Mouse (Mus musculus) hindbrain, postnatal 0 days (tissue): ENCODE measurements around the gene Ddah1. TPM values are rescaled to one million over a fixed set of nuclear protein-coding genes. Genes with fewer than 3 reads are reported as not detected.

Experiments
- ATAC-seq: fragments of 200-750 bp; cut with Nextera tagmentation; 2 replicates; pipeline ENCODE4 v1.8.0; 2017; ENCODE audit warnings: mild to moderate bottlenecking, moderate TSS enrichment, moderate library complexity
- DNase-seq: peaks from one replicate; pipeline ENCODE4 v3.0.0-alpha.2; 2015; ENCODE audit warnings: low spot score
- H3K27ac ChIP-seq: fragments of 300-500 bp; sonication (generic); 2 replicates; pipeline ENCODE4 v1.5.1; 2014; ENCODE audit warnings: mild to moderate bottlenecking
- H3K27me3 ChIP-seq: fragments of 300-500 bp; sonication (generic); 2 replicates; pipeline ENCODE4 v1.6.1; 2014; ENCODE audit warnings: low read length, mixed read lengths; ENCODE audit not compliant: insufficient read depth
- H3K36me3 ChIP-seq: fragments of 300-500 bp; sonication (generic); 2 replicates; pipeline ENCODE4 v1.6.1; 2014; ENCODE audit warnings: low read length, mixed read lengths; ENCODE audit not compliant: insufficient read depth
- H3K4me1 ChIP-seq: fragments of 300-500 bp; sonication (generic); 2 replicates; pipeline ENCODE4 v1.6.1; 2014; ENCODE audit warnings: antibody characterized with exemption, low read length, mixed read lengths; ENCODE audit not compliant: insufficient read depth
- H3K4me2 ChIP-seq: fragments of 300-500 bp; sonication (generic); 2 replicates; pipeline ENCODE4 v1.6.1; 2014; ENCODE audit warnings: low read depth, mild to moderate bottlenecking, low read length, moderate library complexity, mixed read lengths
- H3K4me3 ChIP-seq: fragments of 300-500 bp; sonication (generic); 2 replicates; pipeline ENCODE4 v1.5.1; 2014; ENCODE audit warnings: low read length
- H3K9ac ChIP-seq: fragments of 300-500 bp; sonication (generic); replicated peaks from 2 replicates; pipeline ENCODE4 v1.6.1; 2014; ENCODE audit warnings: mild to moderate bottlenecking, low read length, moderate library complexity, mixed read lengths
- H3K9me3 ChIP-seq: fragments of 300-500 bp; sonication (generic); 2 replicates; pipeline ENCODE4 v1.6.1; 2016; ENCODE audit warnings: low read length, mixed read lengths
- CTCF ChIP-seq: IDR thresholded peaks from 2 replicates; pipeline ENCODE4 v1.5.1; 2016; ENCODE audit warnings: antibody characterized with exemption, control low read depth, low read depth
- WGBS: fragments of 180-500 bp; shearing (Covaris S2); extraction: QIAGEN DNeasy Blood & Tissue Kit; methylation state at CpG from one replicate; pipeline ENCODE4 v1.1.7; 2014; 5-methylcytosine and 5-hydroxymethylcytosine counted together
- polyA plus RNA-seq: library from polyadenylated mRNA; unstranded; fragments of >200 nt; fragmentation: Nextera tagmentation; extraction: Ambion mirVana; gene quantifications from 2 replicates; pipeline ENCODE4 v1.2.1, GENCODE M21; 2015
- total RNA-seq: library from RNA; depleted of rRNA; stranded (reverse); fragments of >200 nt; gene quantifications from 2 replicates; pipeline ENCODE4 v1.2.3, GENCODE M21; 2014

Gene Ddah1
- total and polyA plus RNA-seq, 2 experiments from 2014 or later: 125 to 170 TPM

DNA sequence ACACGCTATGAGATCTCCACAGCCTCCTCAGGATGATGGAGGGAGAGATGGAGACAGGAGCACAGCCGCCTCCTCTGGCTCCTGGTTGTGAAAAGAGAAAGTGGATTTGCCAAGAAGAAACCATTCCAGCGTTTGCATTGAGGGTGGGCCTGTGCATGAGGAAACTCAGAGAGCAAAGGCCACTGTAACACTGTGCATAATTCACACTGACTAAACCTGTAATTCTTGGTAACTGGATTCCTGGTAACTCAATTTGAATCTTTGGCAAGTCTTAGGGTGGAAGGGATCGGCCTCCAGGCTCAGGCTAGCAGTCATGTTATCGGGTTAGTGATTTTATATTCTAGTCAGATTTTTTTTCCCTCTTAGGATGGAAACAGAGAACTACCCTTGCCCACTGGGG, 17.4 kb downstream of the Ddah1 start:
- Histone ChIP-seq H3K9me3 (no peaks in the 10 kb centered on the region), H3K27ac (no peak overlapping the region), H3K9ac (no peak overlapping the region), H3K36me3 (no peaks in the 10 kb centered on the region), H3K4me3 (no peak overlapping the region), H3K4me1 (no peaks in the 10 kb centered on the region; the same call in 1 of the 2 replicates), H3K27me3 (no peaks in the 10 kb centered on the region), H3K4me2 (no peak overlapping the region)
- ATAC-seq (no peak), DNase-seq (no peak)
- no peak for TF ChIP-seq CTCF
- WGBS: 80% methylated on average over 5 of the region's 5 CpGs

GRCm38 (mm10) chr3:145777006-145777405, 18.5 kb downstream of the Ddah1 start:
- ATAC-seq: no peak
- 84% methylated on average over 15 of the region's 15 CpGs for WGBS
- DNase-seq: no peak
- Histone ChIP-seq H3K9ac (no peak overlapping the region), H3K9me3 (no peaks in the 10 kb centered on the region), H3K4me3 (no peak overlapping the region), H3K4me2 (no peak overlapping the region), H3K36me3 (no peaks in the 10 kb centered on the region), H3K27me3 (no peaks in the 10 kb centered on the region), H3K27ac (no peak overlapping the region), H3K4me1 (no peaks in the 10 kb centered on the region; the same call in 1 of the 2 replicates)
- no peak for TF ChIP-seq CTCF

DNA sequence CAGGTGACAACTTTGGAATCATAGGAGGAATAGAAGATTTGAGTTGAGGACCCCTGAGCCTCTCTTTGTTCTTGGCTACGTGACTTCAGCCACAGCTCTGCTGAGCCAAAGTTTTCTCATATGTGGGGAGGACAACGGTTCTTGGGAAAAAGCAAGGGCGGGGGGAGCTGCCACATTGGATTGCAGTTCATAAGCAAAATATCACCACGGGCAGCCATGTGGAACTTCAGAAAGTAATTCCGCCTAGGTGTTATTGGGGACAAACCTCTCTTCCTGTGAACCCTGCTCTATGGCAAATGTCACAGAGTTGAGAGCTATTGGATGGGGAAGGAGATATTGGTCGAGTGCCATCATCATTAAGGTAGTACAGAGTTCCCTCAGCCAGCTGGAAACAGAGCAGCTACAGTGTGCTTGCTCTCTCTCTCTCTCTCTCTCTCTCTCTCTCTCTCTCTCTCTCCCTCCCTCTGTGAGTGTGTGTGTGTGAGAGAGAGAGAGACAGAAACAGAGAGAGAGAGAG, 20.0 kb downstream of the Ddah1 start:
- Histone ChIP-seq H3K4me2 (no peak overlapping the region), H3K9me3 (no peaks in the 10 kb centered on the region), H3K4me3 (no peak overlapping the region), H3K4me1 (no peaks in the 10 kb centered on the region; the same call in 1 of the 2 replicates), H3K27me3 (no peaks in the 10 kb centered on the region), H3K9ac (no peak overlapping the region), H3K36me3 (no peaks in the 10 kb centered on the region), H3K27ac (no peak overlapping the region)
- ATAC-seq: no peak
- 80% methylated on average over 6 of the region's 6 CpGs for WGBS
- TF ChIP-seq CTCF: no peak
- no peak for DNase-seq

GRCm38 (mm10) chr3:145779279-145779973, 21.0 kb downstream of the Ddah1 start:
- no peak overlapping the region for H3K9ac ChIP-seq
- H3K27me3 ChIP-seq: no peaks in the 10 kb centered on the region
- no peak for ATAC-seq
- TF ChIP-seq CTCF: no peak
- no peak for DNase-seq
- 43% methylated on average over 5 of the region's 5 CpGs for WGBS
- H3K4me2 ChIP-seq: no peak overlapping the region
- no peaks in the 10 kb centered on the region for H3K36me3 ChIP-seq
- H3K4me3 ChIP-seq: no peak overlapping the region
- no peaks in the 10 kb centered on the region for H3K9me3 ChIP-seq
- no peak overlapping the region for H3K27ac ChIP-seq
- no peaks in the 10 kb centered on the region; the same call in 1 of the 2 replicates for H3K4me1 ChIP-seq

- WGBS: 74% methylated on average over 14 of the region's 14 CpGs
- ATAC-seq: no peak
Measured at GRCm38 (mm10) chr3:145780784-145781442, 22.4 kb downstream of the Ddah1 start.

DNA sequence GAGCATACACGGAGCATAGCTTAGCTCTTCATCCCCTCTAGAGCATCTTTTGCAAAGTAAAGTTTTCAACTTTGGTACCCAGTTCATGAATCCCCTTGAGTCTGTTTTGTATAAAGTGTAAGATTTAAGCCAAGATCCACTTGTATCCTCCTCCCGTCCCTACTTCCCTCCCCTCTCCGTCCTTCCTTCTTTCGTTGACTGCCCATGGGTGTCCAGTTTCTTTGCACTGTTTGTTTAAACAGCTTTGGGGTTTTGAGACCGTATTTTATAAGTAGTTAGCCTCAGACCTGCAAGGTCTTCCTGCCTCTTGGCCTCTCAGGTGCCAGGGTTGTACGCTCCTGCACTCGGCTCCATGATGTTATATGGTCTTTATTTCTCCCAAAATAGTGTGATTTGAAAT, 26.8 kb downstream of the Ddah1 start:
- no peak overlapping the region for H3K4me3 ChIP-seq
- H3K27me3 ChIP-seq: no peaks in the 10 kb centered on the region
- ATAC-seq (no peak), DNase-seq (no peak)
- no peaks in the 10 kb centered on the region for H3K36me3 ChIP-seq
- WGBS: 80% methylated on average over 7 of the region's 7 CpGs
- H3K4me1 ChIP-seq: no peaks in the 10 kb centered on the region
- H3K9ac ChIP-seq: no peak overlapping the region
- no peak overlapping the region for H3K4me2 ChIP-seq
- no peak for TF ChIP-seq CTCF
- H3K9me3 ChIP-seq: no peaks in the 10 kb centered on the region
- H3K27ac ChIP-seq: no peak overlapping the region

More at GRCm38 (mm10) chr3:145780784-145781442, 22.4 kb downstream of the Ddah1 start:
- H3K36me3 ChIP-seq: no peaks in the 10 kb centered on the region
- H3K4me1 ChIP-seq: no peaks in the 10 kb centered on the region; the same call in 1 of the 2 replicates
- H3K27me3 ChIP-seq: no peaks in the 10 kb centered on the region
- H3K4me2 ChIP-seq: no peak overlapping the region
- H3K9ac ChIP-seq: no peak overlapping the region
- TF ChIP-seq CTCF: no peak
- H3K27ac ChIP-seq: no peak overlapping the region
- no peak overlapping the region for H3K4me3 ChIP-seq
- DNase-seq: no peak
- no peaks in the 10 kb centered on the region for H3K9me3 ChIP-seq
